In genomic region chr7:6866351-6866750, GRCm38 (mm10) we compare ENCODE assay signal across 14 mouse cellular contexts.
DNase-seq lines count a peak whose midpoint lies in the region; ATAC-seq and TF ChIP-seq lines count a peak whose summit lies in the region.
"Had no signal": no experiment of that assay in that cellular context is flagged by ENCODE, and none has a peak within 500 bp of the region (broad histone marks: within the 10 kb centered on the region; RNA-seq: fewer than 3 reads in every experiment).

No protein-coding gene starts in this region.

- H3K27ac ChIP-seq in CH12.LX (ENCODE audit: insufficient read depth, low read depth): no peak overlapping the region
- H3K27ac ChIP-seq: heart, adult 2 months; lung, embryonic 15.5 days had no signal

- H3K4me2 ChIP-seq in CH12.LX (ENCODE audit: insufficient read depth, low read depth, poor library complexity, severe bottlenecking): no peak overlapping the region
- H3K4me2 ChIP-seq: lung, embryonic 15.5 days had no signal

- DNase-seq in layer of hippocampus, adult 11-12 months (ENCODE audit: low spot score): peak; percentile 28
- DNase-seq in layer of hippocampus, postnatal 25 days (ENCODE audit: extremely low spot score in 1 of 2, low spot score in 1 of 2): no peak
- peak; percentile 11 for DNase-seq in CH12.LX (ENCODE audit: extremely low read depth)
- DNase-seq in brain, embryonic 14.5 days (ENCODE audit: low read depth): peak; percentile 69
- DNase-seq in cerebellum, postnatal 25 days: peak; percentile 65 to 79
- DNase-seq in adrenal gland, postnatal 25 days: no peak
- no peak for DNase-seq in thymus, postnatal 25 days
- DNase-seq: heart, adult 2 months; heart, postnatal 4 days; kidney, adult 9 months had no signal

- in situ Hi-C loops in CH12.LX (cut with MboI; ENCODE audit: low pct_ligation_motif_present, low pct_unique_long_range_greater_than_20kb, low sequenced_read_pairs): no loop called here

- ATAC-seq in inflammation-experienced regulatory T-cells, adult 6 months: no peak
- ATAC-seq: CD4-positive, CD25-positive, alpha-beta regulatory T cell, adult 4 months had no signal

- no peaks in the 10 kb centered on the region for H3K4me1 ChIP-seq in CH12.LX (ENCODE audit: control insufficient read depth in 1 of 2, insufficient read depth in 2 of 2)
- H3K4me1 ChIP-seq: lung, embryonic 15.5 days; megakaryocyte, embryonic 14.5 days had no signal

- no peaks in the 10 kb centered on the region for H3K79me2 ChIP-seq in CH12.LX (replicated peaks; ENCODE audit: control insufficient read depth, extremely low read depth, insufficient read depth, poor library complexity, severe bottlenecking)

- H3K4me3 ChIP-seq in CH12.LX (replicated peaks in 1 of 3; ENCODE audit: low read depth in 2 of 3, low read length in 2 of 3, poor library complexity in 1 of 3): no peak overlapping the region
- H3K4me3 ChIP-seq: heart, adult 2 months; lung, embryonic 15.5 days; megakaryocyte, embryonic 14.5 days had no signal

- TF ChIP-seq RAD21 in CH12.LX (IDR thresholded peaks at IDR 0.05; ENCODE audit: low read depth, low read length): no peak

- TF ChIP-seq EP300 in CH12.LX (IDR thresholded peaks at IDR 0.05; ENCODE audit: low read length): no peak

- H3K9ac ChIP-seq in CH12.LX (ENCODE audit: insufficient read depth, low read depth): no peak overlapping the region
- H3K9ac ChIP-seq: lung, embryonic 15.5 days had no signal

- no peak for TF ChIP-seq CTCF in CH12.LX (conservative IDR thresholded peaks at IDR 0.05 in 1 of 2, IDR thresholded peaks at IDR 0.05 in 1 of 2; ENCODE audit: low read depth in 2 of 2, low read length in 2 of 2)
- TF ChIP-seq CTCF in brain, embryonic 14.5 days (IDR thresholded peaks at IDR 0.05; ENCODE audit: borderline replicate concordance, extremely low read depth, insufficient read depth, insufficient read length): no peak

- TF ChIP-seq POLR2A in CH12.LX (IDR thresholded peaks at IDR 0.05; ENCODE audit: low read depth, low read length): no peak
- TF ChIP-seq POLR2A in brain, embryonic 14.5 days (IDR thresholded peaks at IDR 0.05; ENCODE audit: borderline replicate concordance, extremely low read depth, insufficient read depth, insufficient read length, poor library complexity, severe bottlenecking): no peak

- H3K36me3 ChIP-seq in CH12.LX (replicated peaks in 1 of 2; ENCODE audit: control insufficient read depth in 1 of 2, insufficient read depth in 1 of 2, low read length in 1 of 2): no peaks in the 10 kb centered on the region
- H3K36me3 ChIP-seq: lung, embryonic 15.5 days had no signal

- peaks cover 23% of the 10 kb centered on the region for H3K9me3 ChIP-seq in CH12.LX (replicated peaks; ENCODE audit: low read length)
- H3K9me3 ChIP-seq: lung, embryonic 15.5 days had no signal

- H3K27me3 ChIP-seq in CH12.LX (replicated peaks): no peaks in the 10 kb centered on the region
- H3K27me3 ChIP-seq: lung, embryonic 15.5 days; megakaryocyte, embryonic 14.5 days had no signal

- dilution Hi-C loops in CH12.LX (cut with MboI; ENCODE audit: extremely low pct_ligation_motif_present, extremely low pct_unique_long_range_greater_than_20kb, low sequenced_read_pairs): no loop called here

TF ChIP-seq in CH12.LX, 34 proteins besides CTCF, POLR2A, EP300 and RAD21:
- TF ChIP-seq ETS1 (conservative IDR thresholded peaks at IDR 0.05; ENCODE audit: low read depth, low read length): no peak
- TF ChIP-seq USF1 (IDR thresholded peaks at IDR 0.05; ENCODE audit: low read depth, low read length): no peak
TF ChIP-seq in CH12.LX: peak in this region for 0.

Comparison
In these comparisons a context has a peak if more than half of its experiments do, and no peak if none do; other contexts are left out.
1. DNase-seq: peak in layer of hippocampus, adult 11-12 months (single experiment), CH12.LX (single experiment), brain, embryonic 14.5 days (single experiment) and cerebellum, postnatal 25 days (2 of 2); none in layer of hippocampus, postnatal 25 days (0 of 2), adrenal gland, postnatal 25 days (single experiment) and thymus, postnatal 25 days (single experiment).